Mouse (Mus musculus): ENCODE measurements around the gene Fh1. TPM values are rescaled to one million over a fixed set of nuclear protein-coding genes. Genes with fewer than 3 reads are reported as not detected.

Fh1 gene
- total and polyA plus RNA-seq, 3 experiments, result 159 to 186 TPM; not detected in 1

GRCm38 (mm10) chr1:175625990-175626692 is 706 bp upstream of the Fh1 start (continued):
- TF ChIP-seq JUND (IDR thresholded peaks at IDR 0.05; ENCODE audit: low read depth, low read length) (no peak; the same call in 1 of the 2 replicates), EP300 (IDR thresholded peaks at IDR 0.05; ENCODE audit: low read depth in 1 of 2, low read length in 2 of 2) (peak; percentile 45 to 54; a peak in 2 of 4 replicates), SMC3 (IDR thresholded peaks at IDR 0.05; ENCODE audit: low read depth, low read length) (peak; percentile 69), CTCF (IDR thresholded peaks at IDR 0.05 in 2 of 3, conservative IDR thresholded peaks at IDR 0.05 in 1 of 3; ENCODE audit: control insufficient read depth in 1 of 3, insufficient read depth in 1 of 3, low read depth in 2 of 3, low read length in 3 of 3, poor library complexity in 1 of 3, severe bottlenecking in 1 of 3) (peak; percentile 46 to 85 (median 58)), CHD2 (IDR thresholded peaks at IDR 0.05; ENCODE audit: low read length) (no peak), GABPA (IDR thresholded peaks at IDR 0.05; ENCODE audit: low read depth, low read length) (no peak), MAFK (IDR thresholded peaks at IDR 0.05; ENCODE audit: borderline replicate concordance, low read depth, low read length) (no peak), TCF12 (IDR thresholded peaks at IDR 0.05; ENCODE audit: low read depth, low read length) (no peak), ELF1 (IDR thresholded peaks at IDR 0.05; ENCODE audit: low read depth, low read length) (0 out of 2 replicates have a peak, but pooled peaks have one; percentile 5), E2F4 (IDR thresholded peaks at IDR 0.05; ENCODE audit: borderline replicate concordance, low read depth, low read length) (no peak), RAD21 (IDR thresholded peaks at IDR 0.05; ENCODE audit: low read depth, low read length) (peak; percentile 65), SIN3A (IDR thresholded peaks at IDR 0.05; ENCODE audit: low read length) (peak; percentile 42; the same call in 1 of the 2 replicates), NELFE (IDR thresholded peaks at IDR 0.05; ENCODE audit: low read depth, low read length) (peak; percentile 7; the same call in 1 of the 2 replicates), MYB (IDR thresholded peaks at IDR 0.05; ENCODE audit: low read depth, low read length) (no peak), MYC (IDR thresholded peaks at IDR 0.05; ENCODE audit: low read depth, low read length) (no peak; the same call in 1 of the 2 replicates), POLR2AphosphoS5 (IDR thresholded peaks at IDR 0.05; ENCODE audit: borderline replicate concordance, low read depth, low read length) (no peak), USF1 (IDR thresholded peaks at IDR 0.05; ENCODE audit: low read depth, low read length) (no peak), USF2 (IDR thresholded peaks at IDR 0.05; ENCODE audit: borderline replicate concordance in 1 of 2, insufficient read depth in 1 of 2, low read depth in 1 of 2, low read length in 2 of 2) (no peak), GATA1 (IDR thresholded peaks at IDR 0.05; ENCODE audit: low read depth, low read length) (no peak), MEF2A (IDR thresholded peaks at IDR 0.05; ENCODE audit: extremely low read depth, insufficient replicate concordance, low read depth, low read length, poor library complexity, severe bottlenecking) (no peak), MXI1 (IDR thresholded peaks at IDR 0.05; ENCODE audit: low read depth, low read length) (no peak; the same call in 1 of the 2 replicates), CHD1 (IDR thresholded peaks at IDR 0.05; ENCODE audit: low read depth, low read length) (0 out of 2 replicates have a peak, but pooled peaks have one; percentile 36), POLR2AphosphoS2 (IDR thresholded peaks at IDR 0.05; ENCODE audit: low read length) (no peak)

GRCm38 (mm10) chr1:175623656-175624055 is 1.8 kb downstream of the Fh1 start:
- H3K4me1 ChIP-seq (ENCODE audit: control insufficient read depth in 1 of 2, insufficient read depth in 2 of 2, low read length in 2 of 2), result peaks cover 0 to 20% of the 10 kb centered on the region in 2 experiments
- H3K4me3 ChIP-seq (ENCODE audit: control insufficient read depth in 1 of 2, insufficient read depth in 1 of 2, low read depth in 2 of 2, low read length in 2 of 2), result no peak overlapping the region
- peaks cover under 1 to 22% of the 10 kb centered on the region in 2 experiments; a peak in 2 of 4 replicates for H3K36me3 ChIP-seq (ENCODE audit: control insufficient read depth in 1 of 2, insufficient read depth in 2 of 2, low read length in 2 of 2)
- peaks cover 31% of the 10 kb centered on the region for H3K79me2 ChIP-seq (ENCODE audit: control insufficient read depth, insufficient read depth, low read length, poor library complexity)
- H3K27me3 ChIP-seq (ENCODE audit: control insufficient read depth in 1 of 2, insufficient read depth in 2 of 2, low read length in 2 of 2), result no peaks in the 10 kb centered on the region
- H3K27ac ChIP-seq (ENCODE audit: control insufficient read depth, low read depth, low read length), result no peak overlapping the region
- no peak overlapping the region for H3K9ac ChIP-seq (ENCODE audit: control insufficient read depth, low read depth, low read length, poor library complexity, severe bottlenecking)
- H3K9me3 ChIP-seq (replicated peaks; ENCODE audit: insufficient read depth, low read length), result no peaks in the 10 kb centered on the region
- DNase-seq (ENCODE audit: low read depth, low spot score), result no peak
- no peak for TF ChIP-seq RAD21 (IDR thresholded peaks at IDR 0.05; ENCODE audit: low read depth, low read length)
- no peak for TF ChIP-seq ETS1 (IDR thresholded peaks at IDR 0.05; ENCODE audit: low read depth, low read length)

Data from MEL (cell line).